Mouse (Mus musculus): ENCODE measurements around the gene Mknk2.

- no peak for TF ChIP-seq POLR2A (IDR thresholded peaks at IDR 0.05; ENCODE audit: low read depth, low read length)
- no peak for TF ChIP-seq CTCF (conservative IDR thresholded peaks at IDR 0.05; ENCODE audit: insufficient read depth, insufficient read length, low read depth, low read length)
Measured at GRCm38 (mm10) chr10:80669737-80670485, 8.0 kb downstream of the Mknk2 start.

Data from kidney, adult 2 months (tissue).